Mouse (Mus musculus): ENCODE data around the gene Zfp12. TPM values are rescaled to one million over a fixed set of nuclear protein-coding genes. Genes with fewer than 3 reads are reported as not detected.
A peak's percentile ranks its signal among the peaks of the same experiment; 100 is the strongest.
"Not testable (repeated sequence)": the region's sequence is repeated elsewhere in the genome, so short reads cannot be mapped to it uniquely, and the experiment has no call there.

Gene Zfp12
- total RNA-seq (2021): 10 to 100 TPM; 33.8 to 36.1 TPM
- long read RNA-seq, experiment 1, full-length matches to known transcripts: 15 of 25 reads
- long read RNA-seq, experiment 1, partial matches to known transcripts: 4 of 25 reads
- long read RNA-seq, experiment 1, other reads (novel, unspliced or antisense): 6 of 25 reads
- long read RNA-seq, experiment 2, full-length matches to known transcripts: 34 of 46 reads
- long read RNA-seq, experiment 2, partial matches to known transcripts: 8 of 46 reads
- long read RNA-seq, experiment 2, other reads (novel, unspliced or antisense): 4 of 46 reads

DNA sequence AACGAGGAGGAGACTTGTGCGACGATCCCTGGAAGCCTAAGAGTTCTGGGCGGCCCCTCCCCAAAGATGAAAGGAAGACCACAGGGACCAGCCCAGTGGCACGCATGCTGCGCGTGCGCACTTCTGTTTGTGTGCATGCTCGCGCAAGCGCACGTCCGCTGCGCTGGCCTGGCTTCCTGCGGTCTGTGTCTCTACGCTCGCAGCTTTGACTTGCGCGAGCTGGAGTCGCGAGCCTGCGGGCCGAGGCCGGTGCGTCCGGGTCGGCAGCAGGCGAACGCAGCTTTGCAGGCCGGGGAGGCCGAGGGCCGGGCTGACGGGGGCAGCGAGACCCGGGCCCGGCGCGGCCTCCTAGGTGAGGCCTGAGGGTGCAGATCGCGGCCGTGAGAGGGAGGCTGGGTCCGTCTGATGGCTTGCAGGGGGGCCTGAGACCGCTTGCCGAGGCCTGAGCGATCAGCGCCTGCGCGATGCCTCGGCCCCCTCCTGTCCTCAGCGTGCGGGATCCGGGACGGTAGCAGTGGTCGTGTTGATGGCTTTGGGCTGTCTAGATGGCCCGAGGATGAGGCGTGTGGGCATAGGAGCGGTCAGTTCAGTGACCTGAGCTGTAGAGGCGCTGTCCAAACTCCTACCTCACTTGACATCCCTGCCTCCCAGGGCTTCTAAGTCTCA is at the start of gene Zfp12:
Zfp12 (plus strand) TSS at position 136 of the 666 bp plus-strand sequence.
- peak within 1 kb of the TSS; percentile 92 for H3K27ac ChIP-seq
- peak within 1 kb of the TSS; percentile 75 for H3K4me3 ChIP-seq
- DNase-seq (ENCODE audit: low spot score in 2 of 2): peak; percentile 91 to 96
- TF ChIP-seq CTCF (conservative IDR thresholded peaks at IDR 0.05): peak; percentile 55

DNA sequence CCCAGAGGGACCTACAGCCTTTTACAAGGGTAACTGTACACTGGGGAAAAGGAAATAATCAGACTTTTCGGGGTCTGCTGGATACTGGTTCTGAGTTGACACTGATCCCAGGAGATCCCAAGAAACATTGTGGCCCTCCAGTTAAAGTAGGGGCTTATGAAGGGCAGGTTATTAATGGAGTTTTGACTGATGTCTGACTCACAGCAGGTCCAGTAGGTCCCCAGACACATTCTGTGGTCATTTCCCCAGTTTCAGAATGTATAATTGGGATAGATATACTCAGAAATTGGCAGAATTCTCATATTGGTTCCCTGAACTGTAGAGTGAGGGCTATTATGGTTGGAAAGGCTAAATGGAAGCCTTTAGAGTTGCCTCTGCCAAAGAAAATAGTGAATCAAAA is 46.9 kb upstream of the Zfp12 start:
- not testable (repeated sequence) for H3K27ac ChIP-seq; DNase-seq (ENCODE audit: low spot score in 2 of 2); H3K4me3 ChIP-seq

- no peak overlapping the region for H3K4me3 ChIP-seq
- no peak overlapping the region for H3K27ac ChIP-seq
- TF ChIP-seq CTCF (conservative IDR thresholded peaks at IDR 0.05): no peak
- no peak for DNase-seq (ENCODE audit: low spot score in 2 of 2)
Measured at GRCm38 (mm10) chr5:143192806-143193205, 42.2 kb upstream of the Zfp12 start.

DNA sequence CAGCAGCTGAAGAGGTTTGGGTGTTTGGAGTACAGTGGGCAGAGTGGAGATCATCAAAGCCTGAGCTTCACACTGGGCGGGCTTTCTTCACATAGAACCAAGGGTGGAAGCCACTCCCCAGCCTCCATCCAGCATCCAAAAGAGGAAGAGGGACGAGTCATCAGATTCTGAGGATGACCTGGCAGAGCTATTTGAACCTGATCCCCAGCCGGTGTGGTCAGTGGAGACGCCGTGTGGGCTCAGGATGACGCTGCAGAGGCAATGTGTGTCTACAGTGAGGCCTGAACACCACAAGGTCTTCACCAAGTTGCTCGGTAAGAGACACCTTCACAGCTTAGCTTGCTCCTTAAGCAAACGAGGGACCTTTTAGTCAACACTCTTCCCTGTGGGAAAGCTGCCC is 40.2 kb upstream of the Zfp12 start:
- H3K27ac ChIP-seq; H3K4me3 ChIP-seq; DNase-seq (ENCODE audit: low spot score in 2 of 2): not testable (repeated sequence)

DNA sequence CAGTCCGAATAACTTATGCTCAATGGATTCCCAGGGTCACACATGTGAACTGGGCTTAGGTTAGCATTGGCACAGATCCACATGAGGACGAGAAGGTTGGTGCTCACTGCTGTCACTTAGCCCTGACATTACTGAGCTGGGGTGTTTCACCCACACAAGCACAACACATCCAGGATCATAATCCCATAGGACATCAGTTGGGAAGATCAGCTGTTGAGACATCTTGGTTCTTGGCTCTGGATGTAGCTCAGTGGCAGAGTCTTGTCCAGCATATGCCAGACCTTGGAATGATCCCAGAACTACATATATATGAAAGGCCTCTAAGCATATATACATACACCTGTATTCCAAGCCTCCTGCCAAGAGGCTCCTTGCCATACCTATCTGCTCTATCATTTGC is 39.8 kb upstream of the Zfp12 start:
- Histone ChIP-seq H3K4me3 (no peak overlapping the region), H3K27ac (no peak overlapping the region)
- TF ChIP-seq CTCF (conservative IDR thresholded peaks at IDR 0.05): no peak
- DNase-seq (ENCODE audit: low spot score in 2 of 2): no peak

DNA sequence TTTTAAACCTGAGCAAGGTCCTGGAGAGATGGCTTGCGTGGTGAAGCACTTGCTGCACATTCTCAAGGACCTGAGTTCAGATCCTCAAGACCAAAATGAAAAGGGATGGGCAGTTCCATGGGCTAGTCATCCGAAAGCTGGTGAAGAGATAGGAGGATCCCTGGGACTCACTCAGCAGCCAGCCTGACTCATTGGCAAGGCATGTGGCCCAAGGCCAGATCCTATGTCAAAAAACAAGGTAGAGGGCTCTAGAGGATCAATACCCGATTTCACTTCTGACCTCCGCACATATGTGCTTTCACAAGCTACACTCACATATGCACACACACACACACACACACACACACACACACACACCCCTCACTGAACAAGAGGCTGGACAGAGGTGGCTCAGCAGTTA is 38.5 kb upstream of the Zfp12 start:
- TF ChIP-seq CTCF (conservative IDR thresholded peaks at IDR 0.05): no peak
- no peak overlapping the region for H3K27ac ChIP-seq
- DNase-seq (ENCODE audit: low spot score in 2 of 2): no peak
- H3K4me3 ChIP-seq: no peak overlapping the region

- DNase-seq (ENCODE audit: low spot score in 2 of 2): no peak
- no peak overlapping the region for H3K27ac ChIP-seq
- H3K4me3 ChIP-seq: no peak overlapping the region
- TF ChIP-seq CTCF (conservative IDR thresholded peaks at IDR 0.05): peak; percentile 59
Measured at GRCm38 (mm10) chr5:143205015-143205414, 29.9 kb upstream of the Zfp12 start.

GRCm38 (mm10) chr5:143213832-143214231 is 21.1 kb upstream of the Zfp12 start:
- Histone ChIP-seq H3K27ac (no peak overlapping the region), H3K4me3 (no peak overlapping the region)
- DNase-seq (ENCODE audit: low spot score in 2 of 2): no peak
- TF ChIP-seq CTCF (conservative IDR thresholded peaks at IDR 0.05): no peak

GRCm38 (mm10) chr5:143220996-143221395 is 14.0 kb upstream of the Zfp12 start:
- TF ChIP-seq CTCF (conservative IDR thresholded peaks at IDR 0.05): no peak
- no peak for DNase-seq (ENCODE audit: low spot score in 2 of 2)
- Histone ChIP-seq H3K27ac (no peak overlapping the region), H3K4me3 (no peak overlapping the region)

GRCm38 (mm10) chr5:143222287-143222686 is 12.7 kb upstream of the Zfp12 start:
- TF ChIP-seq CTCF (conservative IDR thresholded peaks at IDR 0.05): no peak
- no peak for DNase-seq (ENCODE audit: low spot score in 2 of 2)
- no peak overlapping the region for H3K4me3 ChIP-seq
- H3K27ac ChIP-seq: no peak overlapping the region

- Histone ChIP-seq H3K4me3 (no peak within 1 kb of the TSS), H3K27ac (no peak within 1 kb of the TSS)
- no peak for DNase-seq (ENCODE audit: low spot score in 2 of 2)
- TF ChIP-seq CTCF (conservative IDR thresholded peaks at IDR 0.05): no peak
Measured at GRCm38 (mm10) chr5:143226790-143227189, 8.2 kb upstream of the Zfp12 start, which contains the start of gene Spdye4a. Gene Spdye4a (minus strand): TSS chr5:143226890.

GRCm38 (mm10) chr5:143236036-143236435 is 1.1 kb downstream of the Zfp12 start:
- TF ChIP-seq CTCF (conservative IDR thresholded peaks at IDR 0.05): no peak
- peak overlapping the region; percentile 92; the same call in 1 of the 2 replicates for H3K27ac ChIP-seq
- H3K4me3 ChIP-seq: peak overlapping the region; percentile 75
- no peak for DNase-seq (ENCODE audit: low spot score in 2 of 2)

GRCm38 (mm10) chr5:143244926-143245325 is 10.0 kb downstream of the Zfp12 start:
- no peak for DNase-seq (ENCODE audit: low spot score in 2 of 2)
- Histone ChIP-seq H3K4me3 (no peak overlapping the region), H3K27ac (no peak overlapping the region)
- no peak for TF ChIP-seq CTCF (conservative IDR thresholded peaks at IDR 0.05)

- TF ChIP-seq CTCF (conservative IDR thresholded peaks at IDR 0.05): no peak
Measured at GRCm38 (mm10) chr5:143252039-143252438, 17.1 kb downstream of the Zfp12 start.

More at GRCm38 (mm10) chr5:143252039-143252438, 17.1 kb downstream of the Zfp12 start:
- Histone ChIP-seq H3K4me3 (no peak overlapping the region), H3K27ac (no peak overlapping the region)
- DNase-seq (ENCODE audit: low spot score in 2 of 2): no peak
